Mouse (Mus musculus) cerebellum, adult 2 months (tissue): Measurements from ENCODE around the gene Srrm4. TPM values are rescaled to one million over a fixed set of nuclear protein-coding genes. Genes with fewer than 3 reads are reported as not detected.

Experiments used
- DNase-seq, 2 experiments: peaks; one replicate each; pipeline ENCODE4 v3.0.0; 2021
- H3K27ac ChIP-seq: fragments of 200-500 bp; 2 replicates; pipeline ENCODE4 v1.5.1; 2012; ENCODE audit warnings: low read length, control low read depth, inconsistent platforms; ENCODE audit not compliant: insufficient read depth
- H3K27me3 ChIP-seq: fragments of 200-500 bp; 2 replicates; pipeline ENCODE4 v1.6.1; 2012; ENCODE audit warnings: inconsistent platforms, mild to moderate bottlenecking, low read length, moderate library complexity; ENCODE audit not compliant: control insufficient read depth, insufficient read depth
- H3K4me1 ChIP-seq: fragments of 200-500 bp; 2 replicates; pipeline ENCODE4 v1.6.1; 2011; ENCODE audit warnings: low read length; ENCODE audit not compliant: control insufficient read depth, insufficient read depth
- H3K4me3 ChIP-seq: fragments of 200-500 bp; replicated peaks from 2 replicates; pipeline ENCODE3; 2011; ENCODE audit warnings: mild to moderate bottlenecking, low read depth, low read length, control low read depth; ENCODE audit not compliant: insufficient read depth
- CTCF ChIP-seq: fragments of 200-500 bp; IDR thresholded peaks from 2 replicates; pipeline ENCODE4 v1.5.1; 2011; ENCODE audit warnings: low read depth, mild to moderate bottlenecking, control low read depth, low read length, moderate library complexity, borderline replicate concordance; ENCODE audit not compliant: insufficient read depth
- POLR2A ChIP-seq: fragments of 200-500 bp; IDR thresholded peaks from 2 replicates; pipeline ENCODE4 v1.6.1; 2011; ENCODE audit warnings: low read length, control low read depth, borderline replicate concordance; ENCODE audit not compliant: insufficient read depth
- WGBS: fragments of 180-500 bp; shearing (Covaris S2); methylation state at CpG from one replicate; pipeline ENCODE4 v1.1.7; 2018; 5-methylcytosine and 5-hydroxymethylcytosine counted together
- polyA plus RNA-seq: library from polyadenylated mRNA; depleted of rRNA; stranded (reverse); fragments of >200 nt; gene quantifications from 2 replicates; pipeline ENCODE4 v1.2.3, GENCODE M21; 2012

Gene Srrm4
- polyA plus RNA-seq, 1 experiment: 29.6 TPM

- Histone ChIP-seq H3K4me1 (peaks cover 61% of the 10 kb centered on the region), H3K27ac (no peak overlapping the region), H3K27me3 (no peaks in the 10 kb centered on the region), H3K4me3 (no peak overlapping the region)
- DNase-seq: no peak
- 74% methylated on average over 10 of the region's 10 CpGs for WGBS
- TF ChIP-seq POLR2A: no peak
- no peak for TF ChIP-seq CTCF
Measured at GRCm38 (mm10) chr5:116445634-116446367, 145.8 kb downstream of the Srrm4 start.

- TF ChIP-seq CTCF: peak; percentile 30; the same call in 1 of the 2 replicates
- TF ChIP-seq POLR2A: no peak
- H3K4me1 ChIP-seq: peaks cover 69% of the 10 kb centered on the region
- H3K27me3 ChIP-seq: no peaks in the 10 kb centered on the region
- 32% methylated on average over 27 of the region's 27 CpGs for WGBS
- H3K4me3 ChIP-seq: no peak overlapping the region
- DNase-seq: peak; percentile 45 to 64
- peak overlapping the region; percentile 32 for H3K27ac ChIP-seq
Measured at GRCm38 (mm10) chr5:116444517-116444916, 147.1 kb downstream of the Srrm4 start.

GRCm38 (mm10) chr5:116443459-116443940 lies 148.1 kb downstream of the Srrm4 start:
- H3K27ac ChIP-seq: peak overlapping the region; percentile 32; the same call in 1 of the 2 replicates
- H3K27me3 ChIP-seq: no peaks in the 10 kb centered on the region
- H3K4me3 ChIP-seq: no peak overlapping the region
- H3K4me1 ChIP-seq: peaks cover 61% of the 10 kb centered on the region
- DNase-seq: peak; percentile 95 to 98
- no peak for TF ChIP-seq POLR2A
- no peak for TF ChIP-seq CTCF
- whole genome bisulfite sequencing: 5% methylated on average over 8 of the region's 8 CpGs

GRCm38 (mm10) chr5:116442697-116443458 lies 148.7 kb downstream of the Srrm4 start:
- 44% methylated on average over 7 of the region's 7 CpGs for WGBS
- no peak for TF ChIP-seq CTCF
- no peak for TF ChIP-seq POLR2A
- DNase-seq: peak in 1 of 2 experiments; percentile 39
- Histone ChIP-seq H3K27me3 (no peaks in the 10 kb centered on the region), H3K27ac (peak overlapping the region; percentile 64), H3K4me1 (peaks cover 60% of the 10 kb centered on the region), H3K4me3 (no peak overlapping the region)

GRCm38 (mm10) chr5:116440251-116440650 lies 151.4 kb downstream of the Srrm4 start:
- peak in 1 of 2 experiments; percentile 39 for DNase-seq
- Histone ChIP-seq H3K4me1 (peaks cover 42% of the 10 kb centered on the region), H3K4me3 (no peak overlapping the region), H3K27me3 (no peaks in the 10 kb centered on the region), H3K27ac (no peak overlapping the region; the same call in 1 of the 2 replicates)
- 23% methylated on average over 4 of the region's 4 CpGs for WGBS
- no peak for TF ChIP-seq CTCF
- no peak for TF ChIP-seq POLR2A

GRCm38 (mm10) chr5:116438328-116438727 lies 153.3 kb downstream of the Srrm4 start:
- Histone ChIP-seq H3K27ac (no peak overlapping the region), H3K4me1 (peaks cover 26% of the 10 kb centered on the region), H3K27me3 (no peaks in the 10 kb centered on the region), H3K4me3 (no peak overlapping the region)
- DNase-seq: no peak
- WGBS: 57% methylated on average over 4 of the region's 4 CpGs
- TF ChIP-seq CTCF: no peak
- TF ChIP-seq POLR2A: no peak

- no peak overlapping the region for H3K27ac ChIP-seq
- TF ChIP-seq CTCF: no peak
- no peak for TF ChIP-seq POLR2A
- no peak for DNase-seq
- no peak overlapping the region for H3K4me3 ChIP-seq
- no peaks in the 10 kb centered on the region for H3K27me3 ChIP-seq
- peaks cover 11% of the 10 kb centered on the region for H3K4me1 ChIP-seq
Measured at GRCm38 (mm10) chr5:116436117-116436516, 155.5 kb downstream of the Srrm4 start.
